Mouse (Mus musculus) ovary, postnatal 14 days (tissue): ENCODE measurements around the gene 1700011M02Rik.
"Not testable (repeated sequence)": the region's sequence is repeated elsewhere in the genome, so short reads cannot be mapped to it uniquely, and the experiment has no call there.

Experiments
- DNase-seq: peaks from one replicate; pipeline ENCODE4 v3.0.0; 2022; ENCODE audit warnings: low spot score

The 1700011M02Rik gene

DNA sequence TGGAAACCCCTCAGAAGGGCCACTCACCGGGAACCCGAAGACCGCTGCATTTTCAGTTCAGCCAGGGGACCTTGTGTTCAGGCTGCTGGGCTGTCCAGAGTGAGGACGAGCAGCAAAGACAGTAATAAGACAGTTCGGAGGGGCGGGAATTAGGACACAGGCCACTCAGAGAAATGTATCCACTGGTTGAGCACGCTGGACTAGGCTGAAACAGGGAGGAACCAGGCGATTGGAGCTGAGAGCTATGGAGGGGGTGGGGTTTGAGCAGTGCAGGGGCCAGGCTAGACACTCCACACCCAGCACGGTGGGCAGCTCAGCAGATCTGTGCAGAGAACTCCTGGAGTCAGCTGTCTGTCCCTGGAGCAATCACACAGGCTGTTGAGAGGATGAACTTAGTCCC lies at the start of gene 1700011M02Rik, which contains the start of gene Dmrtc1a:
Gene 1700011M02Rik, plus strand, starts transcription at position 319 of the 400 bp plus-strand sequence.
Gene Dmrtc1a, minus strand, starts transcription at position 101 of the 400 bp plus-strand sequence.
- not testable (repeated sequence) for DNase-seq

DNA sequence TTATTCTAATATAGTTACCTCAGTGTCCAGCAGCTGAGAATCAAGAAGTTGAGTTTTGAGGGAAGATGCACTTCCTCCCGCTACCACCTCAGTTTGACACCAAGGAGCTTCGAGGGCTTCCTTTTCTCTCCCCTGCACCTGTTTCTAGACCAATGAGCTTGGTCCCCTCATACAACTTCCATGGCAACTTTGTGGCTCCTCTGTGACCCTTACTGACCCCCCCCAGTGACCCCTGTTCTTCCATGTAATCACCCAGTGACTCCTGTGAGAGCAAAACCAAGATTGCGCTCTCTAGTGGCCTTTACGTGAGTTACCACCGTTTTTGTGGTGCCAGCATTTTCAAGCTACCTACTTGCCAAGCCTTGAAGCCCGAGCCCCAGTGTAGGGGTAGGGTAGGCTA lies 40.8 kb upstream of the 1700011M02Rik start, which contains the start of gene 1700031F05Rik:
Gene 1700031F05Rik, minus strand, starts transcription at position 101 of the 400 bp plus-strand sequence.
- DNase-seq = no peak

DNA sequence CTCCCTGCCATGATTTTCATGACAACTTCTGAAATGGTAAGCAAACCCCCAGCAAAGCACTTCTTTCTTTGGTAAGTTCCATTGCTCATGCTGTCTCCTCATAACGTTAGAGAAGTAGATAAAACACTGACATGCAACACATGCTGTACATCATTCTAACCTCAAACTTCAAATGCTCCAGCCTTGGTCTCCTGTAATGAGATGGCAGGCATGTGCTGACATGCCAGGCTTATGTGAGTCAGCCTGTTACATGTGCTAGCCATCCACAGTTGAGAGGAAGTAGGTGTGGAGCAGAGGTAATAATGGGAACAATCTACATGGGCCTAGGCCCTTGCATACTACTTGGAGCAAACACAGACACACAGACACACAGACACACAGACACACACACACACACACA lies 6.1 kb downstream of the 1700011M02Rik start:
- not testable (repeated sequence) for DNase-seq

DNA sequence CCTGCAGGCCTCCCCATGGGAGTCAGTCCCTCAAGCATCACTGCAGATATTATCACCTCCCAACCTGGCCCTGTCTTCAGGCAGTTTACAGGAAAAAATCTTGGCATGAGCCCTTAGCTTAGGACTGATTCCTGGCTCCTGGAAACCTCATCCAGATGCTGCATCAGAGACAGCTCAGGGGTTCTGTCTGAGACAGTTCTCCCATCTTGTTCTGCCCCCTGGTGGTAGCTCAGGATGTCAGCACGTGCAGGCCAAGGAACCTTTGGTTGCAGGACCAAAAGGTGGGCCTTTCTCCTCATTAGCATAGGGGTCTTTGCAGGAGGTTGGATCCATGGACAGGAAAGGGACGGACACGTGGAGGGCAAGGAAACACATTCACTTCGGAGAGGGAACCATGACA lies 18.0 kb downstream of the 1700011M02Rik start:
- not testable (repeated sequence) for DNase-seq

DNA sequence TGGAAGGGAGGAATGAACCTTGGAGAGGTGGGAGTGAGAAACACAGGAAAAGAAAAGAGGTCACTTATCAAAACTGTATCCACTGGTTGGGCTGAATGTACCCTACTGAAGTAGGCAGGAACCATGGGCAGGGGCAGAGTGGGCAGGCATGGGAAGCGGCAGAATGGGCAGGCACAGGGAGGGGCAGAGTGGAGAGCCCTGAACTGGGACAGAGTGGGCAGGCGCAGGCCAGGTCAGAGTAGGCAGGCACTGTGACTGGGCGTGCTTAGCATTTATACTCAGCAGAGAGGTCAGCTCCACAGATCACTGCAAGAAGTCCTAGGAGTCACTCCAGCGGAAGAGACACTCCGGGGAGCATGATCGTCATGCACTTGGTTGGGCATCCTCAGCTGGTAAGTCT lies 19.4 kb downstream of the 1700011M02Rik start, which contains the start of gene 1700018G05Rik:
Gene 1700018G05Rik, plus strand, starts transcription at position 301 of the 400 bp plus-strand sequence.
- DNase-seq = not testable (repeated sequence)

DNA sequence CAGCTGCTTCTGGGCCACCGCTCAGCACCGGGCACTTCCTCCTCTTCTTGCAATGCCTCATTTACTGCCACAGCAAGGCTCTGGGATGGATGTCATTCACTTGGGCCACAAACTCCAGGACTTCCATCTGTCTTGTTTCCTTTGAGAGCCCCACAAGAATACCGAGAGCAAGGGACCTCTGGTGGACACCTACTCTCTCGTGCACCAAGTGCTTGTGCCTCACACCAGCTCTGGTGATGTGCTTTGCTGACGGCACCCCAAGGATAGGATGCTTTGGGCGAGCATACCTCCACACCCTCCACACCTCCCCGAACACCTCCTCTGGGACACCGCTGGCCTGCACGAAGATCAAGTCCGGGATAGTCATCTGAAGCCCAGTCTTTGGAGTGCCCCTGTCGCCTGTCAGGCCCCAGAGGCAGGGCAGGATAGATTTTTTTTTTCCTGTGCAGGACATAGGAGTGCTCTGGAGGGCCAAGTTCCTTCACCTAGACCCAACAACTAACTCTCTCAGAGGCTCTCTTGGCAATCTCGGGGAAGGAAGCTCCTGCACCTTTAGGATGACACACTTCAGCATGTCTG lies 24.4 kb downstream of the 1700011M02Rik start:
- DNase-seq = no peak

DNA sequence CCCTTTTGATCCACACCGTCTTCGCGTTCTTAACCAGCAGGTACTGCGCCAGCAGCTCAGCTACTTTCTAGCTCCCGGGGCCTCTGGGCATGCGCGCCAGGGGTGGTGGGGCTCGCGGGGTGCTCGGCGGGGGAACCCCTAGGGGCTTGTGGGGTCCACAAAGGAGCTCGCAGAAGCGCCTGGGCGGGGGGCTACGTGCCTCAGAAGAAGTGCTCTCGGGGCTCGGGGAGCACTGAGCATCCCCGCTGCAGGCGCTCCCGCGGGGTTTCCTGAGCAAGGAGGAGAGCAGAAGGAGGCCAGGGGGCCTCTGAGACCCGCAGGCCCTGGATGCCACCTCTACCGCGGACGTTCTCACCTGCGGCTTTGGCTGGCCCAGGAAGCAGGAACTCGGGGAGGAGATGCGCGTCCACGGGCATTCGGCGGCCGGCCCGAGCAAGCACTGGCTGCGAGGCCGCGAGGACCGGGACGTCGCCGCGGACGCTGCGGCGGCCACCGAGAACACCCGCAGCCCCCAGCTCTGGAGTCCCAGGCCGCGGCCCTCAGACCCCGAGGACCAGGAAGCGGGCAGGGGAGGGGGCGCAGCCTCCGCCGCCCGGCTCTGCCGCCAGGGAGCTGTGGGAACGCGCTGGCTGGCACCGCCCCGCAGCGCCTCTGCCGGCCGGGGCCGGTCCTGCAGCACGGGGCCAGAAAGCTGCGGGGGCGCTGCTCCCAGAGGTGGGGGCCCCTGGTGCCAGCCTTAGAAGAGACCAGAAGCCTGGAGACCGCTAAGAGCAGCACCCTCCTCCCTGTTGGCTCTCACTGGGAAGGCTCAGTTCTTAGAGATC lies 25.1 kb downstream of the 1700011M02Rik start:
- DNase-seq = peak; percentile 36

DNA sequence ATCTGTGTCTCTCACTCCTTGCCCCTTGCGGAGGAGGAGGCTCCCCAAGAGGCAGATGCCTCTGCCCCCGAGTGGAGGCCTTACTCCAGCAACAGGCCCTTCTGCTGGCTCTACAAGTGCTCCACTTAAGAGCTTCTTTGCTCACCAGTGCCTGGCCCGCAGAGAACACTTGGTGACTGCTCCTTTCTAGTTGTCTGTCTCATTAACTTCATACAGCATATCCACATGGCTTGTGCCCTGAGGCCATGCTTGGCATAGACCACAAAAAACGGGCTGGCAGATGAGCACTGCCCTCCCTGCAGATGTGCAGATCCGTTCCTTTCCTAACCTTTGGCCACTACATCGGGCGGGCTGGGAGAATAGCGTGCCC lies 25.7 kb downstream of the 1700011M02Rik start:
- DNase-seq = no peak

DNA sequence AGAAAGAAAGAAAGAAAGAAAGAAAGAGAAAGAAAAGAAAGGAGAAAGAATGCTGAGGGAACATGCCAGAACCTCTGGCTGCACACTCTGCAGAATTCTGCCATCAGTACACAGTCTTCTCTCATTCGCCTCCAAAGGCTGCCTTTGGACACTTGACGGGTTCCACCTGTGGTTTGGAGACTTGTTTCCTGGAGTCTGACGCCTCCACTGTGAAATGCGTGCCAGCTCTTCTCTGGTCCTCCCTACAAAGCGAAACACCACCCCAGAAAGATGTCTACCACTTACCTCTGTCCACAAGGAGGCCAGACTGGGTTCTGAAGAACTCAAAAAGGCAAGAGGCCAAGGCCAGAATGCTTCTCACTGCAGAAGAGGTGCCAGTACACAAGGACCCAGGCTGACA lies 28.0 kb downstream of the 1700011M02Rik start:
- no peak for DNase-seq

DNA sequence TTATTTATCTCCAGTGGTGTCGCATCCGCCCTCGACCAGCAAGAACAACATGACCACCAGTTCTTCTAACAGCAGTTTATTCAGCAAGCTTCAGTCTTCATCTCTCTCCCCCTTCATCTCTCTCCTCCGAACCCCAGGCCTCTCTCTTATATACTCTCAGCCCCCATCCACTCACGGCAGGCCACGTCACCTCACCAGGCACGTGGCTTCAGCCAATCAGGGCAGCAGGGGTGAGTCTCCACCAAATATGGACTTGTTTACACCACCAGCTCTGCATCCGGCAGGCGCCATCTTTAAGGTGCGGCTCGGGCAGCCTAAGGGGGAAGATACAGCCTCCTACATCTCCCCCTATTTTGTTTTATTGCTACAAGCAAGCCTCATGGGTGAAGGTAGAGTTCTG lies 41.4 kb downstream of the 1700011M02Rik start:
- not testable (repeated sequence) for DNase-seq

DNA sequence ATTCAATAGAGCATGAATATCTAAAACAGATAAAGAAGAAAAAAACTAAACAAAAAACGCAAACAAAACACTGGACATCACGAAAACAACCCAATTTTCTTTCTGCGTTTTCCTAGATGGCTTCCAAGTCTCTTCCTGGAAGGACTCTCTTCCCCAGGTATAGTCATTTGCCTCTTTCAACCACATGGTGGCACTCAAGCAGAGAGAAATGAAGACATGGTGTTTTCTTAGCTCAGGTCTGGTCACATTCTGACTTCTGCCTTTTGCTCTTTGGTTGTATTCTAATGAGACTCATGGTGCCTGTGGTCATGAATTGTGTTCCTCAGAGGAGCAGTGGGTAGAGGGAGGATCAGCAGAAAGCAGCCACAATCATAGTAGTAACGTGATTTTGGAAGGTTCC lies 50.2 kb downstream of the 1700011M02Rik start:
- DNase-seq = peak; percentile 14
